Comparison of ENCODE assay signal across 8 mouse cellular contexts in genomic region chr11:30471751-30472593, GRCm38 (mm10). TPM values are rescaled to one million over a fixed set of nuclear protein-coding genes. Genes with fewer than 3 reads are reported as not detected.
DNase-seq lines count a peak whose midpoint lies in the region; ATAC-seq and TF ChIP-seq lines count a peak whose summit lies in the region.

Gene 4930505A04Rik, minus strand, starts transcription at chr11:30471827.

- H3K27ac ChIP-seq in embryonic facial prominence, embryonic 15.5 days (replicated peaks), result peak within 1 kb of the TSS; percentile 89
- H3K27ac ChIP-seq in heart, embryonic 11.5 days (ENCODE audit: low read depth, low read length), result peak within 1 kb of the TSS; percentile 80
- H3K27ac ChIP-seq in kidney, embryonic 15.5 days, result peak within 1 kb of the TSS; percentile 69; the same call in 1 of the 2 replicates
- peak within 1 kb of the TSS; percentile 80 for H3K27ac ChIP-seq in limb, embryonic 14.5 days (replicated peaks; ENCODE audit: low read depth, low read length)
- peak within 1 kb of the TSS; percentile 86 for H3K27ac ChIP-seq in midbrain, embryonic 16.5 days (ENCODE audit: low read length)
- peak within 1 kb of the TSS; percentile 87 for H3K27ac ChIP-seq in stomach, postnatal 0 days (replicated peaks)

- TF ChIP-seq CTCF in stomach, postnatal 0 days (IDR thresholded peaks at IDR 0.05; ENCODE audit: low read depth), result no peak

- WGBS in embryonic facial prominence, embryonic 15.5 days, result 6% methylated on average over 17 of the region's 17 CpGs
- WGBS in heart, embryonic 11.5 days (ENCODE audit: insufficient replicate concordance), result 6% methylated on average over 17 of the region's 17 CpGs
- 7% methylated on average over 17 of the region's 17 CpGs for WGBS in kidney, embryonic 15.5 days
- 5% methylated on average over 17 of the region's 17 CpGs for WGBS in limb, embryonic 14.5 days
- 6% methylated on average over 17 of the region's 17 CpGs for WGBS in midbrain, embryonic 16.5 days
- 3% methylated on average over 17 of the region's 17 CpGs for WGBS in stomach, postnatal 0 days

- no peaks in the 10 kb centered on the region for H3K36me3 ChIP-seq in erythroblast, embryonic 14.5 days (ENCODE audit: control insufficient read depth)
- H3K36me3 ChIP-seq in embryonic facial prominence, embryonic 15.5 days, result no peaks in the 10 kb centered on the region
- no peaks in the 10 kb centered on the region for H3K36me3 ChIP-seq in heart, embryonic 11.5 days (ENCODE audit: control insufficient read depth, insufficient read depth, low read length)
- H3K36me3 ChIP-seq in kidney, embryonic 15.5 days, result no peaks in the 10 kb centered on the region
- H3K36me3 ChIP-seq in limb, embryonic 14.5 days (ENCODE audit: control insufficient read depth, insufficient read depth, low read length), result no peaks in the 10 kb centered on the region
- no peaks in the 10 kb centered on the region for H3K36me3 ChIP-seq in midbrain, embryonic 16.5 days (ENCODE audit: control insufficient read depth, insufficient read depth, low read length)
- no peaks in the 10 kb centered on the region for H3K36me3 ChIP-seq in stomach, postnatal 0 days (ENCODE audit: control insufficient read depth, insufficient read depth, low read length)

- H3K4me2 ChIP-seq in embryonic facial prominence, embryonic 15.5 days (replicated peaks), result peak within 1 kb of the TSS; percentile 75
- peak within 1 kb of the TSS; percentile 73 for H3K4me2 ChIP-seq in heart, embryonic 11.5 days
- peak within 1 kb of the TSS; percentile 70 for H3K4me2 ChIP-seq in kidney, embryonic 15.5 days
- H3K4me2 ChIP-seq in limb, embryonic 14.5 days (replicated peaks; ENCODE audit: low read depth, low read length, severe bottlenecking), result peak within 1 kb of the TSS; percentile 54
- H3K4me2 ChIP-seq in midbrain, embryonic 16.5 days (ENCODE audit: low read length), result peak within 1 kb of the TSS; percentile 80
- peak within 1 kb of the TSS; percentile 76 for H3K4me2 ChIP-seq in stomach, postnatal 0 days (replicated peaks; ENCODE audit: low read depth)

- peak; percentile 98 for DNase-seq in limb, embryonic 14.5 days (ENCODE audit: low spot score)
- peak; percentile 90 for DNase-seq in stomach, postnatal 0 days (ENCODE audit: low spot score)

- peak within 1 kb of the TSS; percentile 37; the same call in 1 of the 2 replicates for H3K9ac ChIP-seq in embryonic facial prominence, embryonic 15.5 days
- peak within 1 kb of the TSS; percentile 77 for H3K9ac ChIP-seq in heart, embryonic 11.5 days (ENCODE audit: low read depth, low read length)
- peak within 1 kb of the TSS; percentile 53 for H3K9ac ChIP-seq in kidney, embryonic 15.5 days
- H3K9ac ChIP-seq in limb, embryonic 14.5 days (ENCODE audit: low read depth, low read length, severe bottlenecking), result peak within 1 kb of the TSS; percentile 55
- peak within 1 kb of the TSS; percentile 65 for H3K9ac ChIP-seq in midbrain, embryonic 16.5 days (ENCODE audit: low read depth, low read length)
- peak within 1 kb of the TSS; percentile 54 for H3K9ac ChIP-seq in stomach, postnatal 0 days (ENCODE audit: low read length)

- H3K4me1 ChIP-seq in erythroblast, embryonic 14.5 days (ENCODE audit: control insufficient read depth), result peaks cover 3% of the 10 kb centered on the region
- no peaks in the 10 kb centered on the region for H3K4me1 ChIP-seq in embryonic facial prominence, embryonic 15.5 days
- H3K4me1 ChIP-seq in heart, embryonic 11.5 days (ENCODE audit: control insufficient read depth, insufficient read depth, low read length), result peaks cover 4% of the 10 kb centered on the region; the same call in 1 of the 2 replicates
- peaks cover 12% of the 10 kb centered on the region; the same call in 1 of the 2 replicates for H3K4me1 ChIP-seq in kidney, embryonic 15.5 days
- H3K4me1 ChIP-seq in limb, embryonic 14.5 days (ENCODE audit: control insufficient read depth, insufficient read depth, low read length), result peaks cover 12% of the 10 kb centered on the region
- peaks cover 15% of the 10 kb centered on the region for H3K4me1 ChIP-seq in midbrain, embryonic 16.5 days (ENCODE audit: control insufficient read depth, insufficient read depth, low read length)
- no peaks in the 10 kb centered on the region for H3K4me1 ChIP-seq in stomach, postnatal 0 days (replicated peaks; ENCODE audit: control insufficient read depth, insufficient read depth)

- TF ChIP-seq POLR2A in limb, embryonic 14.5 days (IDR thresholded peaks at IDR 0.05; ENCODE audit: borderline replicate concordance, extremely low read depth, insufficient read depth, insufficient read length), result no peak

- H3K9me3 ChIP-seq in erythroblast, embryonic 14.5 days (ENCODE audit: control insufficient read depth, low read length), result no peaks in the 10 kb centered on the region
- H3K9me3 ChIP-seq in embryonic facial prominence, embryonic 15.5 days (replicated peaks), result no peaks in the 10 kb centered on the region
- no peaks in the 10 kb centered on the region for H3K9me3 ChIP-seq in heart, embryonic 11.5 days (replicated peaks; ENCODE audit: control insufficient read depth, low read length)
- no peaks in the 10 kb centered on the region for H3K9me3 ChIP-seq in kidney, embryonic 15.5 days (replicated peaks)
- no peaks in the 10 kb centered on the region for H3K9me3 ChIP-seq in limb, embryonic 14.5 days (ENCODE audit: control insufficient read depth, low read length)
- no peaks in the 10 kb centered on the region for H3K9me3 ChIP-seq in midbrain, embryonic 16.5 days (replicated peaks; ENCODE audit: control insufficient read depth, low read length, poor library complexity, severe bottlenecking)
- no peaks in the 10 kb centered on the region for H3K9me3 ChIP-seq in stomach, postnatal 0 days (ENCODE audit: control insufficient read depth, low read length)

- H3K4me3 ChIP-seq in erythroblast, embryonic 14.5 days (replicated peaks), result peak within 1 kb of the TSS; percentile 21
- H3K4me3 ChIP-seq in embryonic facial prominence, embryonic 15.5 days (replicated peaks), result peak within 1 kb of the TSS; percentile 50
- peak within 1 kb of the TSS; percentile 42 for H3K4me3 ChIP-seq in heart, embryonic 11.5 days (ENCODE audit: low read depth, low read length)
- peak within 1 kb of the TSS; percentile 51 for H3K4me3 ChIP-seq in kidney, embryonic 15.5 days (replicated peaks)
- H3K4me3 ChIP-seq in limb, embryonic 14.5 days (replicated peaks; ENCODE audit: low read length), result peak within 1 kb of the TSS; percentile 39
- peak within 1 kb of the TSS; percentile 57 for H3K4me3 ChIP-seq in midbrain, embryonic 16.5 days (ENCODE audit: low read depth, low read length)
- peak within 1 kb of the TSS; percentile 42 for H3K4me3 ChIP-seq in stomach, postnatal 0 days (ENCODE audit: low read depth, low read length)

- TF ChIP-seq EP300 in stomach, postnatal 0 days (optimal IDR thresholded peaks at IDR 0.05), result no peak

- H3K27me3 ChIP-seq in erythroblast, embryonic 14.5 days (ENCODE audit: control insufficient read depth), result no peaks in the 10 kb centered on the region
- no peaks in the 10 kb centered on the region for H3K27me3 ChIP-seq in embryonic facial prominence, embryonic 15.5 days
- H3K27me3 ChIP-seq in heart, embryonic 11.5 days (ENCODE audit: control insufficient read depth, insufficient read depth, low read length), result no peaks in the 10 kb centered on the region
- H3K27me3 ChIP-seq in kidney, embryonic 15.5 days, result no peaks in the 10 kb centered on the region
- no peaks in the 10 kb centered on the region for H3K27me3 ChIP-seq in limb, embryonic 14.5 days (ENCODE audit: control insufficient read depth, insufficient read depth, low read length)
- no peaks in the 10 kb centered on the region for H3K27me3 ChIP-seq in midbrain, embryonic 16.5 days (ENCODE audit: control insufficient read depth, insufficient read depth, low read depth, low read length)
- H3K27me3 ChIP-seq in stomach, postnatal 0 days (ENCODE audit: control insufficient read depth, insufficient read depth, low read length), result no peaks in the 10 kb centered on the region

- no peak for ATAC-seq in erythroblast, adult 5-6 weeks (replicated peaks; ENCODE audit: low FRiP score, poor library complexity, severe bottlenecking)
- peak; percentile 93 for ATAC-seq in embryonic facial prominence, embryonic 15.5 days (ENCODE audit: insufficient number of reproducible peaks, low FRiP score, low TSS enrichment, low read depth)
- ATAC-seq in heart, embryonic 11.5 days (replicated peaks; ENCODE audit: insufficient number of reproducible peaks, low FRiP score, low TSS enrichment), result peak; percentile 89
- ATAC-seq in kidney, embryonic 15.5 days (replicated peaks; ENCODE audit: low FRiP score), result peak; percentile 99
- peak; percentile 96 for ATAC-seq in limb, embryonic 14.5 days (ENCODE audit: low FRiP score, low read depth)
- peak; percentile 99 for ATAC-seq in midbrain, embryonic 16.5 days
- peak; percentile 95 for ATAC-seq in stomach, postnatal 0 days (ENCODE audit: low FRiP score, low TSS enrichment)

RNA-seq across cellular contexts. Expression of gene 4930505A04Rik, which starts in this region (rescaled TPM):
- polyA plus RNA-seq in erythroblast, embryonic 14.5 days (2012), result not detected in 2 replicates
- total RNA-seq in erythroblast, adult 5-6 weeks (2015; ENCODE audit: low replicate concordance), result not detected in 2 replicates
- not detected in 2 replicates for total RNA-seq in erythroblast, adult 5-6 weeks (2017; ENCODE audit: low replicate concordance)
- 0.31 and 0.43 TPM in 2 replicates for polyA plus RNA-seq in embryonic facial prominence, embryonic 15.5 days (2015; fragmentation: Nextera tagmentation; extraction: Ambion mirVana)
- polyA plus RNA-seq in heart, embryonic 11.5 days (2014; fragmentation: Nextera tagmentation; extraction: Ambion mirVana), result not detected in 2 replicates
- 0.31 TPM in 1 of 2 replicates, not detected in the other for polyA plus RNA-seq in kidney, embryonic 15.5 days (2015; fragmentation: Nextera tagmentation; extraction: Ambion mirVana)
- not detected in 2 replicates for polyA plus RNA-seq in limb, embryonic 14.5 days (2012; rRNA removed)
- 0.30 TPM in 1 of 2 replicates, not detected in the other for polyA plus RNA-seq in limb, embryonic 14.5 days (2014; fragmentation: Nextera tagmentation; extraction: Ambion mirVana)
- polyA plus RNA-seq in midbrain, embryonic 16.5 days (2015; fragmentation: Nextera tagmentation; extraction: Ambion mirVana), result 0.32 TPM in 1 of 2 replicates, not detected in the other
- not detected in 2 replicates for polyA plus RNA-seq in stomach, postnatal 0 days (2015; fragmentation: Nextera tagmentation; extraction: Ambion mirVana)

Comparison
In these comparisons a context has a peak if more than half of its experiments do, and no peak if none do; other contexts are left out.
1. Peak in ATAC-seq, H3K4me3 ChIP-seq, H3K27ac ChIP-seq, H3K9ac ChIP-seq and H3K4me2 ChIP-seq in embryonic facial prominence, embryonic 15.5 days; RNA of the gene not detected or under 1 TPM.
2. Peak in ATAC-seq, H3K4me3 ChIP-seq, H3K27ac ChIP-seq, H3K9ac ChIP-seq and H3K4me2 ChIP-seq in heart, embryonic 11.5 days; RNA of the gene not detected or under 1 TPM.
3. Peak in ATAC-seq, H3K4me3 ChIP-seq, H3K27ac ChIP-seq, H3K9ac ChIP-seq and H3K4me2 ChIP-seq in kidney, embryonic 15.5 days; RNA of the gene not detected or under 1 TPM.
4. Peak in DNase-seq, ATAC-seq, H3K4me3 ChIP-seq, H3K27ac ChIP-seq, H3K9ac ChIP-seq and H3K4me2 ChIP-seq in limb, embryonic 14.5 days; RNA of the gene not detected or under 1 TPM.
5. Peak in ATAC-seq, H3K4me3 ChIP-seq, H3K27ac ChIP-seq, H3K9ac ChIP-seq and H3K4me2 ChIP-seq in midbrain, embryonic 16.5 days; RNA of the gene not detected or under 1 TPM.
6. Peak in DNase-seq, ATAC-seq, H3K4me3 ChIP-seq, H3K27ac ChIP-seq, H3K9ac ChIP-seq and H3K4me2 ChIP-seq in stomach, postnatal 0 days; RNA of the gene not detected or under 1 TPM.